Mouse (Mus musculus): Measurements from ENCODE around the gene Odaph. TPM values are rescaled to one million over a fixed set of nuclear protein-coding genes. Genes with fewer than 3 reads are reported as not detected.

Gene Odaph
- polyA plus RNA-seq, 1 experiment from 2014 or later: not detected

GRCm38 (mm10) chr5:91976566-91977396, 10.5 kb upstream of the Odaph start:
- Histone ChIP-seq H3K9ac (ENCODE audit: low read length) (no peak overlapping the region), H3K36me3 (ENCODE audit: control insufficient read depth, insufficient read depth, low read length) (peaks cover 4% of the 10 kb centered on the region; the same call in 1 of the 2 replicates), H3K4me1 (ENCODE audit: control insufficient read depth in 2 of 2, insufficient read depth in 2 of 2, low read length in 2 of 2) (no peaks in the 10 kb centered on the region), H3K4me3 (ENCODE audit: control insufficient read depth in 1 of 2, insufficient read depth in 1 of 2, low read depth in 1 of 2, low read length in 2 of 2) (no peak overlapping the region), H3K9me3 (ENCODE audit: control insufficient read depth, low read length) (no peaks in the 10 kb centered on the region), H3K27ac (replicated peaks in 1 of 2; ENCODE audit: control insufficient read depth in 1 of 2, insufficient read depth in 1 of 2, low read depth in 2 of 2, low read length in 2 of 2) (no peak overlapping the region), H3K4me2 (ENCODE audit: low read length) (no peak overlapping the region), H3K27me3 (ENCODE audit: control insufficient read depth, insufficient read depth, low read length) (no peaks in the 10 kb centered on the region)
- 70% methylated on average over 10 of the region's 10 CpGs for WGBS
- no peak for ATAC-seq (ENCODE audit: insufficient number of reproducible peaks, insufficient read depth, low FRiP score, low read depth)

DNA sequence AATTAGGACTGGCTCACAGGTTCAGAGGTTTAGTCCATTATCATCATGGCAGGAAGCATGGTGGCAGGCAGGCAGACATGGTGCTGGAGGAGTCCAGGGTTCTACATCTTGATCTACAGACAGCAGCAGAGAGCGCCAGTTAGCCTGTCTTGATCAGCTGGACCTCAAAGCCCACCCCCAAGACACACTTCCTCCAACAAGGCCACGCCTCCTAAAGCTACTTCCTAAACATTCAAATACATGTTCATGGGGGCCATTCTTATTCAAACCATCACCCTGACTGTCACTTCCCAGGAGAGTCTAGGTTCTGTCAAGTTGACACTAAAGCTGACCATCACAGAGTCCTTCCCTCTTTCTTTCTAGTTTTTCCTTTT, 9.9 kb upstream of the Odaph start:
- WGBS: 66% methylated on average over 2 of the region's 2 CpGs
- no peaks in the 10 kb centered on the region for H3K9me3 ChIP-seq (ENCODE audit: control insufficient read depth, low read length)
- no peak for ATAC-seq (ENCODE audit: insufficient number of reproducible peaks, insufficient read depth, low FRiP score, low read depth)
- no peaks in the 10 kb centered on the region for H3K27me3 ChIP-seq (ENCODE audit: control insufficient read depth, insufficient read depth, low read length)
- H3K9ac ChIP-seq (ENCODE audit: low read length): no peak overlapping the region
- H3K36me3 ChIP-seq (ENCODE audit: control insufficient read depth, insufficient read depth, low read length): peaks cover 1% of the 10 kb centered on the region; the same call in 1 of the 2 replicates
- H3K4me3 ChIP-seq (ENCODE audit: control insufficient read depth in 1 of 2, insufficient read depth in 1 of 2, low read depth in 1 of 2, low read length in 2 of 2): no peak overlapping the region
- no peak overlapping the region for H3K4me2 ChIP-seq (ENCODE audit: low read length)
- H3K4me1 ChIP-seq (ENCODE audit: control insufficient read depth in 2 of 2, insufficient read depth in 2 of 2, low read length in 2 of 2): no peaks in the 10 kb centered on the region
- H3K27ac ChIP-seq (replicated peaks in 1 of 2; ENCODE audit: control insufficient read depth in 1 of 2, insufficient read depth in 1 of 2, low read depth in 2 of 2, low read length in 2 of 2): no peak overlapping the region

DNA sequence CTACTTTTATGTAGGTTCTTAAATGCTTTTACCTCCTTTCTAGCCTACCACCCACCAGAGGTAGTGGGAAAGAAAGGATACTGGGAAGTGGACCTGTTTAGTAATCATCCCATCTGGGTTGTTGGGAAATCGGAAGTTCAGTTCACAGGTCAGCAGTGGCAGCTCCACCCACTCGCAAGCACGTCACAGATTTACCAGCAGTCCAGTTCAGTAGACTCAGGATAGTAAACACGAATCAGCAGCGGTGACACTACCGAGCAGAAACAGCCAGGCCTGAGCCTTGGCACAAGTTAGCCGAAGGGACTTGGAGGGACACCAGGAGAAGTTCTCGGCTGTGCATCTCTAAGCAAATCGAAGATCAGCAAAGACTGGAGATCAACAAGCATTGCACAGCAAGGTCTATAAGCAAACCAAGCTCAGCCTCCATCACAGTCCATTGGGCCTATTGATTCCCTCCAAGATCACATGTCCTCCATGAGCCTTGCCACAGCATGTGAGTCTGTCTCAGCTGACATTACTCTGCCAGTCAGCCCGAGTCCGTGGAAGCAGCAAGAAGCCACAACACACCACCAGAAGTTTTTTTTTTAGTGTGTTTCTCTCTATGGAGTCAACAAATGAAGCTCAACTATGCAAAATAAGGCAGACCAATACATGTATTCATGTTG, 6.0 kb upstream of the Odaph start:
- Histone ChIP-seq H3K4me1 (ENCODE audit: control insufficient read depth in 2 of 2, insufficient read depth in 2 of 2, low read length in 2 of 2) (no peaks in the 10 kb centered on the region), H3K36me3 (ENCODE audit: control insufficient read depth, insufficient read depth, low read length) (no peaks in the 10 kb centered on the region), H3K9ac (ENCODE audit: low read length) (no peak overlapping the region), H3K4me3 (ENCODE audit: control insufficient read depth in 1 of 2, insufficient read depth in 1 of 2, low read depth in 1 of 2, low read length in 2 of 2) (no peak overlapping the region), H3K4me2 (ENCODE audit: low read length) (no peak overlapping the region), H3K27ac (replicated peaks in 1 of 2; ENCODE audit: control insufficient read depth in 1 of 2, insufficient read depth in 1 of 2, low read depth in 2 of 2, low read length in 2 of 2) (no peak overlapping the region), H3K27me3 (ENCODE audit: control insufficient read depth, insufficient read depth, low read length) (no peaks in the 10 kb centered on the region), H3K9me3 (ENCODE audit: control insufficient read depth, low read length) (no peaks in the 10 kb centered on the region)
- WGBS: 88% methylated on average over 11 of the region's 11 CpGs
- no peak for ATAC-seq (ENCODE audit: insufficient number of reproducible peaks, insufficient read depth, low FRiP score, low read depth)

DNA sequence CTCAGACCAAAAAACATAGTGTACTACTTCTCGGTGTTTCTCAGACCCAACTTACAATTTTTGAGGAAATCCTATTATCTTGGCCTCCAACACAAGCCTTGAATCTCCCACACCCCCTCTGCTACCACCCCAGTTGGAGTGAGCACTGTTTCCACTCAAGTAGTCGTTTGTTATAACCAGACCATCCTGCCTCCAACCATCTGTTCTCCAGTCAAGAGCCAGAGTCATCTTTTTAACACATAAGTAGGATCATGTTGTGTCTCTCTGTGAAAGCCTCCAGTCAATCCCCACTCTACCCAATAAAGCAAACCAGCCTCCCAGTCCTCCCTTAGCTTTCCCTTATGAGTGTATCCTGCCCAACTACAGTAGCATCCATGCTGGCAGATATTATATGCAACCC, 3.8 kb upstream of the Odaph start:
- no peaks in the 10 kb centered on the region for H3K4me1 ChIP-seq (ENCODE audit: control insufficient read depth in 2 of 2, insufficient read depth in 2 of 2, low read length in 2 of 2)
- H3K27me3 ChIP-seq (ENCODE audit: control insufficient read depth, insufficient read depth, low read length): no peaks in the 10 kb centered on the region
- 67% methylated on average over 2 of the region's 2 CpGs for WGBS
- no peak overlapping the region for H3K9ac ChIP-seq (ENCODE audit: low read length)
- no peak overlapping the region for H3K4me3 ChIP-seq (ENCODE audit: control insufficient read depth in 1 of 2, insufficient read depth in 1 of 2, low read depth in 1 of 2, low read length in 2 of 2)
- no peak for ATAC-seq (ENCODE audit: insufficient number of reproducible peaks, insufficient read depth, low FRiP score, low read depth)
- H3K27ac ChIP-seq (replicated peaks in 1 of 2; ENCODE audit: control insufficient read depth in 1 of 2, insufficient read depth in 1 of 2, low read depth in 2 of 2, low read length in 2 of 2): no peak overlapping the region
- no peak overlapping the region for H3K4me2 ChIP-seq (ENCODE audit: low read length)
- H3K36me3 ChIP-seq (ENCODE audit: control insufficient read depth, insufficient read depth, low read length): no peaks in the 10 kb centered on the region
- no peaks in the 10 kb centered on the region for H3K9me3 ChIP-seq (ENCODE audit: control insufficient read depth, low read length)

GRCm38 (mm10) chr5:91985721-91986120, 1.6 kb upstream of the Odaph start:
- Histone ChIP-seq H3K27me3 (ENCODE audit: control insufficient read depth, insufficient read depth, low read length) (no peaks in the 10 kb centered on the region), H3K9me3 (ENCODE audit: control insufficient read depth, low read length) (no peaks in the 10 kb centered on the region), H3K36me3 (ENCODE audit: control insufficient read depth, insufficient read depth, low read length) (no peaks in the 10 kb centered on the region), H3K4me2 (ENCODE audit: low read length) (no peak overlapping the region), H3K4me3 (ENCODE audit: control insufficient read depth in 1 of 2, insufficient read depth in 1 of 2, low read depth in 1 of 2, low read length in 2 of 2) (no peak overlapping the region), H3K27ac (replicated peaks in 1 of 2; ENCODE audit: control insufficient read depth in 1 of 2, insufficient read depth in 1 of 2, low read depth in 2 of 2, low read length in 2 of 2) (no peak overlapping the region), H3K4me1 (ENCODE audit: control insufficient read depth in 2 of 2, insufficient read depth in 2 of 2, low read length in 2 of 2) (no peaks in the 10 kb centered on the region), H3K9ac (ENCODE audit: low read length) (no peak overlapping the region)
- WGBS: 62% methylated on average over 2 of the region's 2 CpGs
- ATAC-seq (ENCODE audit: insufficient number of reproducible peaks, insufficient read depth, low FRiP score, low read depth): no peak

DNA sequence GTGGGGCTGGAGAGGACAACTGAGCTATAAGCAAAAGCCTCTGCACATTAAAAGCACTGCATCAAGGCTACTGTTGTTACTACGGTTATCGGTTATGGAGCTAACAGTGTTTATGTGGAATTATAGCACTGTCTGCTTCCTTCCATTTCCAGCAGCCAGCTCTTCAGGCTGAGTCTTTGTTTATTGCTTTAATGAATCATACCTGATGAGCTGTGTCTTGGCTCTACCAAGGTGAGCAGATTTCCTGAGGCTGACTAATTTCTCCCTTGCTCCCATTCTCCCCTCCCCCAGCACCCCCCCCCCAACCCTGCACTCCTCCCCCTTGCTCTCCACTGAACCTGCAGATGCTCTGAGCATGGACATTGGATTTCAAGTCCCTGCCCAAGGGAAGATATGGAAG, 524 bp downstream of the Odaph start:
- Histone ChIP-seq H3K4me3 (ENCODE audit: control insufficient read depth in 1 of 2, insufficient read depth in 1 of 2, low read depth in 1 of 2, low read length in 2 of 2) (no peak overlapping the region), H3K9ac (ENCODE audit: low read length) (no peak overlapping the region), H3K4me2 (ENCODE audit: low read length) (no peak overlapping the region), H3K27ac (replicated peaks in 1 of 2; ENCODE audit: control insufficient read depth in 1 of 2, insufficient read depth in 1 of 2, low read depth in 2 of 2, low read length in 2 of 2) (no peak overlapping the region), H3K27me3 (ENCODE audit: control insufficient read depth, insufficient read depth, low read length) (no peaks in the 10 kb centered on the region), H3K4me1 (ENCODE audit: control insufficient read depth in 2 of 2, insufficient read depth in 2 of 2, low read length in 2 of 2) (no peaks in the 10 kb centered on the region), H3K9me3 (ENCODE audit: control insufficient read depth, low read length) (no peaks in the 10 kb centered on the region), H3K36me3 (ENCODE audit: control insufficient read depth, insufficient read depth, low read length) (no peaks in the 10 kb centered on the region)
- no peak for ATAC-seq (ENCODE audit: insufficient number of reproducible peaks, insufficient read depth, low FRiP score, low read depth)
- WGBS: 94% methylated on average over 2 of the region's 2 CpGs

DNA sequence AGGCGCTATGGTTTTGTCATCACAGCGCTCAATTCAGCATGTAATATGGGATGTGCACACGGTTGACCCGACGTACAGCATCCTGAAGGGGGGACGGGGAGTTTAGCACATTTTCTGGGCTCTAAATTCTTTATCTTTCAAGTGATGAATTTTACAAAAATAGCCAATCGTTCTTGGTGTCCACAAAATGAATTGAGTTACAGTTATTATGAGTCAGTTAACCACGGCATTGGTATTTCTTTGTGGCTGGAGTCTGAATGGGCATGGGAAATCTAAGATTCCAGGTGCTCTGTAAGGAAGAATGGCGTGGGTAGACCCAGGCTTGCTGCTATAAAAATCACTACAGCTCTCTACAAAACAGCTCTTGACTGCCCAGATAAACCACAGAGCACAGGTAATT, 2.0 kb downstream of the Odaph start:
- Histone ChIP-seq H3K27ac (replicated peaks in 1 of 2; ENCODE audit: control insufficient read depth in 1 of 2, insufficient read depth in 1 of 2, low read depth in 2 of 2, low read length in 2 of 2) (no peak overlapping the region), H3K9ac (ENCODE audit: low read length) (no peak overlapping the region), H3K4me2 (ENCODE audit: low read length) (no peak overlapping the region), H3K27me3 (ENCODE audit: control insufficient read depth, insufficient read depth, low read length) (no peaks in the 10 kb centered on the region), H3K36me3 (ENCODE audit: control insufficient read depth, insufficient read depth, low read length) (no peaks in the 10 kb centered on the region), H3K4me3 (ENCODE audit: control insufficient read depth in 1 of 2, insufficient read depth in 1 of 2, low read depth in 1 of 2, low read length in 2 of 2) (no peak overlapping the region), H3K9me3 (ENCODE audit: control insufficient read depth, low read length) (no peaks in the 10 kb centered on the region), H3K4me1 (ENCODE audit: control insufficient read depth in 2 of 2, insufficient read depth in 2 of 2, low read length in 2 of 2) (no peaks in the 10 kb centered on the region)
- WGBS: 81% methylated on average over 9 of the region's 9 CpGs
- no peak for ATAC-seq (ENCODE audit: insufficient number of reproducible peaks, insufficient read depth, low FRiP score, low read depth)
